Mouse (Mus musculus) midbrain, embryonic 14.5 days (tissue): Measurements from ENCODE around the gene Sprr2b. TPM values are rescaled to one million over a fixed set of nuclear protein-coding genes. Genes with fewer than 3 reads are reported as not detected.

Source experiments
- ATAC-seq: fragments of 200-750 bp; cut with Nextera tagmentation; 2 replicates; pipeline ENCODE4 v1.8.0; 2017; ENCODE audit warnings: moderate number of reproducible peaks, moderate library complexity; ENCODE audit not compliant: low FRiP score, low TSS enrichment
- DNase-seq: peaks from one replicate; pipeline ENCODE4 v3.0.0-alpha.2; 2015
- H3K27ac ChIP-seq: fragments of 300-500 bp; sonication (generic); replicated peaks from 2 replicates; pipeline ENCODE4 v1.5.1; 2014; ENCODE audit warnings: mild to moderate bottlenecking, low read depth, low read length, moderate library complexity
- H3K27me3 ChIP-seq: fragments of 300-500 bp; sonication (generic); 2 replicates; pipeline ENCODE4 v1.6.1; 2014; ENCODE audit warnings: low read length, control low read depth, mixed read lengths; ENCODE audit not compliant: control insufficient read depth, insufficient read depth
- H3K36me3 ChIP-seq: fragments of 300-500 bp; sonication (generic); 2 replicates; pipeline ENCODE4 v1.6.1; 2014; ENCODE audit warnings: low read length, control low read depth; ENCODE audit not compliant: control insufficient read depth, insufficient read depth
- H3K4me1 ChIP-seq: fragments of 300-500 bp; sonication (generic); 2 replicates; pipeline ENCODE4 v1.6.1; 2014; ENCODE audit warnings: mild to moderate bottlenecking, antibody characterized with exemption, low read length, control low read depth; ENCODE audit not compliant: control insufficient read depth, insufficient read depth
- H3K4me2 ChIP-seq: fragments of 300-500 bp; sonication (generic); 2 replicates; pipeline ENCODE4 v1.6.1; 2014; ENCODE audit warnings: mild to moderate bottlenecking, low read length, moderate library complexity
- H3K4me3 ChIP-seq: fragments of 300-500 bp; sonication (generic); replicated peaks from 2 replicates; pipeline ENCODE4 v1.5.1; 2014; ENCODE audit warnings: low read depth, low read length
- H3K9ac ChIP-seq: fragments of 300-500 bp; sonication (generic); replicated peaks from 2 replicates; pipeline ENCODE4 v1.6.1; 2014; ENCODE audit warnings: mild to moderate bottlenecking, low read length, moderate library complexity
- H3K9me3 ChIP-seq: fragments of 300-500 bp; sonication (generic); 2 replicates; pipeline ENCODE4 v1.6.1; 2016; ENCODE audit warnings: low read length, control low read depth, mixed read lengths; ENCODE audit not compliant: control insufficient read depth
- WGBS: fragments of 180-500 bp; shearing (Covaris S2); extraction: QIAGEN DNeasy Blood & Tissue Kit; methylation state at CpG from one replicate; pipeline ENCODE4 v1.1.7; 2014; 5-methylcytosine and 5-hydroxymethylcytosine counted together
- polyA plus RNA-seq: library from polyadenylated mRNA; unstranded; fragments of >200 nt; fragmentation: Nextera tagmentation; extraction: Ambion mirVana; gene quantifications from 2 replicates; pipeline ENCODE4 v1.2.1, GENCODE M21; 2014

The Sprr2b gene
- polyA plus RNA-seq, 1 experiment from 2014 or later = not detected

- 53% methylated on average over 2 of the region's 2 CpGs for WGBS
- no peak for ATAC-seq
Measured at GRCm38 (mm10) chr3:92317384-92317783, 964 bp downstream of the Sprr2b start.

GRCm38 (mm10) chr3:92336278-92336677, 19.9 kb downstream of the Sprr2b start:
- Histone ChIP-seq H3K27me3 (no peaks in the 10 kb centered on the region), H3K4me1 (no peaks in the 10 kb centered on the region), H3K4me2 (no peak overlapping the region), H3K36me3 (no peaks in the 10 kb centered on the region), H3K9me3 (no peaks in the 10 kb centered on the region), H3K27ac (no peak overlapping the region), H3K4me3 (no peak overlapping the region), H3K9ac (no peak overlapping the region)
- DNase-seq = no peak
- ATAC-seq = no peak
- WGBS = 89% methylated on average over 1 of the region's 1 CpGs

More at GRCm38 (mm10) chr3:92317384-92317783, 964 bp downstream of the Sprr2b start:
- Histone ChIP-seq H3K9me3 (no peaks in the 10 kb centered on the region), H3K36me3 (no peaks in the 10 kb centered on the region), H3K4me1 (no peaks in the 10 kb centered on the region), H3K4me3 (no peak overlapping the region), H3K9ac (no peak overlapping the region), H3K27ac (no peak overlapping the region), H3K27me3 (no peaks in the 10 kb centered on the region), H3K4me2 (no peak overlapping the region)
- no peak for DNase-seq

GRCm38 (mm10) chr3:92338840-92339239, 22.4 kb downstream of the Sprr2b start, which contains the start of gene Sprr2d:
Gene Sprr2d (plus strand): TSS chr3:92339140.
- Histone ChIP-seq H3K36me3 (no peaks in the 10 kb centered on the region), H3K4me2 (no peak within 1 kb of the TSS), H3K4me3 (no peak within 1 kb of the TSS), H3K27ac (no peak within 1 kb of the TSS), H3K27me3 (no peaks in the 10 kb centered on the region), H3K9ac (no peak within 1 kb of the TSS), H3K9me3 (no peaks in the 10 kb centered on the region), H3K4me1 (no peaks in the 10 kb centered on the region)
- WGBS = 93% methylated on average over 5 of the region's 5 CpGs
- DNase-seq (no peak), ATAC-seq (no peak)

DNA sequence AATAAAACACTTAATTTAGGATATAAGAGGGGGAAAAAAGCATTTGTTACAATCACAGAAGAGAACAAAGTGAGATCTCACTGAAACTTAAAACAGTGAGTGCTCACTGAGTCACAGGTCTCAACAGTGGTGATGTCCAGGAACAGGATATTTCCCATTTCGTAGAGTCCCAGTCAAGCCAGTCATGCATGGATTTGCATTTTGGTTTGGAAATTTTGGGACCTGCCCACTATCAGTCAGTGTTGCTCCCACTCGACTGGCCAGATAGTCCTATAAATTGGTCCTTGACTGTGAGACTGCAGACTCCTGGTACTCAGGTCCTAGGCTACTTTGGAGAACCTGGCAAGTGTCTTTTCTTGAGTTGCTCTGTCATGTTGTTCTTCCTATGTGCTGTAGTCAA, 35.4 kb downstream of the Sprr2b start, which contains the start of gene Sprr2e:
Gene Sprr2e (plus strand): TSS at position 301 of the 400 bp plus-strand sequence.
- ATAC-seq (no peak), DNase-seq (no peak)
- H3K9me3 ChIP-seq = no peaks in the 10 kb centered on the region
- H3K27ac ChIP-seq = no peak within 1 kb of the TSS
- H3K27me3 ChIP-seq = no peaks in the 10 kb centered on the region
- no peak within 1 kb of the TSS for H3K4me3 ChIP-seq
- no peak within 1 kb of the TSS for H3K4me2 ChIP-seq
- WGBS = 81% methylated on average over 2 of the region's 2 CpGs
- H3K4me1 ChIP-seq = no peaks in the 10 kb centered on the region
- no peak within 1 kb of the TSS for H3K9ac ChIP-seq
- no peaks in the 10 kb centered on the region for H3K36me3 ChIP-seq

GRCm38 (mm10) chr3:92361619-92362018, 45.2 kb downstream of the Sprr2b start:
- ATAC-seq (no peak), DNase-seq (no peak)
- Histone ChIP-seq H3K36me3 (no peaks in the 10 kb centered on the region), H3K4me1 (no peaks in the 10 kb centered on the region), H3K27me3 (no peaks in the 10 kb centered on the region), H3K27ac (no peak overlapping the region), H3K4me3 (no peak overlapping the region), H3K9me3 (no peaks in the 10 kb centered on the region), H3K9ac (no peak overlapping the region), H3K4me2 (no peak overlapping the region)

GRCm38 (mm10) chr3:92364887-92365286, 48.5 kb downstream of the Sprr2b start, which contains the start of gene Sprr2f:
Gene Sprr2f (plus strand): TSS chr3:92365187.
- Histone ChIP-seq H3K4me1 (no peaks in the 10 kb centered on the region), H3K9ac (no peak within 1 kb of the TSS)
- ATAC-seq = no peak

More at GRCm38 (mm10) chr3:92364887-92365286, 48.5 kb downstream of the Sprr2b start, which contains the start of gene Sprr2f:
- H3K4me2 ChIP-seq = no peak within 1 kb of the TSS
- no peaks in the 10 kb centered on the region for H3K27me3 ChIP-seq
- no peak within 1 kb of the TSS for H3K4me3 ChIP-seq
- DNase-seq = no peak
- WGBS = 60% methylated on average over 3 of the region's 3 CpGs
- no peaks in the 10 kb centered on the region for H3K9me3 ChIP-seq
- H3K27ac ChIP-seq = no peak within 1 kb of the TSS
- no peaks in the 10 kb centered on the region for H3K36me3 ChIP-seq

Other genes with a start within 250 kb of the Sprr2b start
- 3.4 and 4.8 TPM in 2 replicates for gene Lor, start 233.5 kb upstream of the Sprr2b start, polyA plus RNA-seq
- not detected in 2 replicates for gene Prr9, start 192.7 kb upstream of the Sprr2b start, polyA plus RNA-seq
- not detected in 2 replicates for gene Lelp1, start 173.9 kb upstream of the Sprr2b start, polyA plus RNA-seq
- not detected in 2 replicates for gene Sprr2a1, start 100.8 kb upstream of the Sprr2b start, polyA plus RNA-seq
- not detected in 2 replicates for gene Sprr2a2, start 100.7 kb upstream of the Sprr2b start, polyA plus RNA-seq
- gene Sprr2a3, start 31.2 kb upstream of the Sprr2b start, polyA plus RNA-seq = not detected in 2 replicates
- gene Sprr2d, start 22.5 kb downstream of the Sprr2b start, polyA plus RNA-seq = not detected in 2 replicates
- gene Sprr2e, start 35.5 kb downstream of the Sprr2b start, polyA plus RNA-seq = not detected in 2 replicates
- gene Sprr2f, start 48.6 kb downstream of the Sprr2b start, polyA plus RNA-seq = not detected in 2 replicates
- gene Sprr2h, start 69.1 kb downstream of the Sprr2b start, polyA plus RNA-seq = not detected in 2 replicates
- gene Sprr2i, start 91.4 kb downstream of the Sprr2b start, polyA plus RNA-seq = not detected in 2 replicates
- gene Sprr2j-ps, start 101.5 kb downstream of the Sprr2b start, polyA plus RNA-seq = not detected in 2 replicates
- gene Gm9774, start 112.8 kb downstream of the Sprr2b start, polyA plus RNA-seq = 6.2 and 6.3 TPM in 2 replicates
- gene Sprr2k, start 116.0 kb downstream of the Sprr2b start, polyA plus RNA-seq = not detected in 2 replicates
- not detected in 2 replicates for gene Sprr1b, start 122.2 kb downstream of the Sprr2b start, polyA plus RNA-seq
- not detected in 2 replicates for gene Sprr3, start 142.1 kb downstream of the Sprr2b start, polyA plus RNA-seq
- gene Sprr1a, start 169.3 kb downstream of the Sprr2b start, polyA plus RNA-seq = not detected in 2 replicates
- gene Sprr4, start 183.9 kb downstream of the Sprr2b start, polyA plus RNA-seq = not detected in 2 replicates
- gene 2310046K23Rik, start 217.9 kb downstream of the Sprr2b start, polyA plus RNA-seq = not detected in 2 replicates